Mouse (Mus musculus) lung, embryonic 15.5 days (tissue): ENCODE measurements at regions not wholly inside any gene's neighbourhood (a gene's known extent, or its start where the extent isn't known, plus 50 kb on each side); places are given as distances from the start of the nearest gene placed in this dataset.

ENCODE experiments used
- ATAC-seq: fragments of 200-750 bp; cut with Nextera tagmentation; 2 replicates; pipeline ENCODE4 v1.8.0; 2017; ENCODE audit warnings: moderate number of reproducible peaks, borderline replicate concordance; ENCODE audit not compliant: low FRiP score, low TSS enrichment; ENCODE audit errors: extremely low read depth
- H3K27ac ChIP-seq: fragments of 300-500 bp; sonication (generic); 2 replicates; pipeline ENCODE4 v1.5.1; 2015; ENCODE audit warnings: moderate library complexity, mild to moderate bottlenecking, inconsistent platforms
- H3K27me3 ChIP-seq: fragments of 300-500 bp; sonication (generic); 2 replicates; pipeline ENCODE4 v1.6.1; 2015; ENCODE audit warnings: inconsistent platforms
- H3K36me3 ChIP-seq: fragments of 300-500 bp; sonication (generic); 2 replicates; pipeline ENCODE4 v1.6.1; 2015; ENCODE audit warnings: inconsistent platforms
- H3K4me1 ChIP-seq: fragments of 300-500 bp; sonication (generic); 2 replicates; pipeline ENCODE4 v1.6.1; 2015; ENCODE audit warnings: inconsistent platforms
- H3K4me2 ChIP-seq: fragments of 300-500 bp; sonication (generic); 2 replicates; pipeline ENCODE4 v1.6.1; 2015; ENCODE audit warnings: inconsistent platforms, mild to moderate bottlenecking, moderate library complexity
- H3K4me3 ChIP-seq: fragments of 300-500 bp; sonication (generic); 2 replicates; pipeline ENCODE4 v1.5.1; 2015; ENCODE audit warnings: mild to moderate bottlenecking, inconsistent platforms
- H3K9ac ChIP-seq: fragments of 300-500 bp; sonication (generic); 2 replicates; pipeline ENCODE4 v1.6.1; 2015; ENCODE audit warnings: inconsistent platforms
- H3K9me3 ChIP-seq: fragments of 300-500 bp; sonication (generic); 2 replicates; pipeline ENCODE4 v1.6.1; 2016; ENCODE audit warnings: inconsistent platforms
- WGBS: fragments of 180-500 bp; shearing (Covaris S2); methylation state at CpG from one replicate; pipeline ENCODE4 v1.1.7; 2015; 5-methylcytosine and 5-hydroxymethylcytosine counted together

DNA sequence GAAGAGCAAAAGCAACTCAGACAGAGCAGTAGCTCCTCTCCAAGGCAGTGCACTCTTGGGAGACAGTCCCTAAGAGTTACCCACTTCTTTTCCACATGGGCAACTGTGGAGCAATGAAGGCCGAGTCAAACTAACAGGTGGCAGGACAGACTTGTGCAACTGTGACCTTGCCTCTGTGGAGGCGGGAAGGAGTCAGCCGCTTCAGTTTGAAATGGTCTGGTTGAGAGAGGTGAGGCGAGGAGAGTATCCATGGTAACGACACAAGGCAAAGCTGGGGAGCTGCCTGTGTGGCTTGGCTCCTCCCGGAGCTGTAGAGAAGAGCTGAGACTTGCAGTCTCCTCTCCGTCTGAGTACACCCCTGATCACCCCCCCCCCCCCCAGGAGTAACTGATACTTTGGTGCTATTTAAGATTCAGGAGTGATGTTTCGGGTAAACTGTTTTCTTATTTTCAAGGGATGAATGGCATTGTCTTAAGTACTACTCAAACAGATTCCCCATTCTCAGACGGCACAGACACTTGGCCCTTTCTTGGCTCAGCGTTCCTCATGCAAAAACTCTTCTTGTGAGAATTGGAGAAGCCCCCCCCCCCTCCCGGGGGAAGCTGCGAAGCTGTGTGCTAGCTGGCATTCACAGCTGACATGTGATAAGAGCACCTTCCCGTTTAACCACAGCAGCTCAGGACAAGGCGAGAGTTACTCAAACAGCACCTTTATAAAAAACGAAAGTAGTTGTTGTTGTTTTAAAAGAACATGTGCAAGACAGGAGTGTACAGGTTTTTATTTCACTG is 54.9 kb upstream of the Chst1 start:
- Histone ChIP-seq H3K4me2 (no peak overlapping the region), H3K4me3 (no peak overlapping the region), H3K36me3 (no peaks in the 10 kb centered on the region), H3K27me3 (no peaks in the 10 kb centered on the region), H3K9ac (no peak overlapping the region), H3K9me3 (no peaks in the 10 kb centered on the region), H3K4me1 (no peaks in the 10 kb centered on the region), H3K27ac (no peak overlapping the region)
- peak; percentile 46; the same call in 1 of the 2 replicates for ATAC-seq
- WGBS, result 8% methylated on average over 15 of the region's 15 CpGs

DNA sequence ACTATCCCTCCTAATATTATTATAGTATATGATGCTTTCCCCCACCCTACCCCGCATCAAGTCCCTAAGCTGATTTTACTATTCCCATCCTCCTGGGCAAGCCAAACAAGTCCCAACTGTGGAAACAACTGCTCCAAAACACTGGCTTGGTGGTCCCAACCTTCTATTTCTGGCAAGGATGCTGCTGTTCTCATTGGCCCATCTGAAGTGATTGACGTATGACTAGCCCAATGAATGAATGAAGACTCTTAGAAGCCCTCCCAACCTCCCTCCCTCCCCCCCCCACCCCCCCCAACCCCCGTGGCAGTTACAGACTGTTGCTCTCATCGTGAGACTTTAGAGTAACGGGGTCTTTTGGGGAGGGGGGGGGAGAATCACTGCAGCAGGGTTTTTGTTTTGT is 58.7 kb upstream of the Chst1 start:
- Histone ChIP-seq H3K9me3 (no peaks in the 10 kb centered on the region), H3K4me1 (no peaks in the 10 kb centered on the region), H3K36me3 (no peaks in the 10 kb centered on the region), H3K27me3 (no peaks in the 10 kb centered on the region), H3K4me2 (no peak overlapping the region), H3K9ac (no peak overlapping the region), H3K27ac (no peak overlapping the region), H3K4me3 (no peak overlapping the region)
- 43% methylated on average over 5 of the region's 5 CpGs for WGBS
- ATAC-seq, result no peak

DNA sequence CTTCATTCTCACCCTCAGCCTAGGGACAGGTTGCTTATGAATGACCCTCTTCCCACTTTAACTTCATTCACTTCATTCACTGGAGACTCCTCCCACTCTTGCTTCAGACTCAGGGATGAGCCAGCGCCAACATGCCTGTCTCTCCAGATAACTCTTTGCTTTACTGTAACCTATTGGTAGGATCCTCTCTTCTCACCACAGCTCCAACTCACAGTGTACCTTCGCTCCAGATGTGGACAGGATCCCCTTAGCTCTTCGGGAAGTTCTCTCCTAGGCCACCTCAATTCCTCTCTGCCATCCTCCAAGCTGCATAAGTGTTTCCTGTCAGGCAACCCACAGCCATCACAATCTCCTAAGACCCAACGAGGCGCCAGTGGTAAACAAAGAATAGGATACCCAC is 67.5 kb upstream of the Chst1 start:
- H3K4me3 ChIP-seq, result no peak overlapping the region
- H3K9me3 ChIP-seq, result no peaks in the 10 kb centered on the region
- no peak overlapping the region for H3K27ac ChIP-seq
- H3K36me3 ChIP-seq, result no peaks in the 10 kb centered on the region
- no peak overlapping the region for H3K4me2 ChIP-seq
- no peak overlapping the region for H3K9ac ChIP-seq
- WGBS, result 75% methylated on average over 5 of the region's 5 CpGs
- ATAC-seq, result no peak
- no peaks in the 10 kb centered on the region for H3K27me3 ChIP-seq
- peaks cover 11% of the 10 kb centered on the region; the same call in 1 of the 2 replicates for H3K4me1 ChIP-seq

DNA sequence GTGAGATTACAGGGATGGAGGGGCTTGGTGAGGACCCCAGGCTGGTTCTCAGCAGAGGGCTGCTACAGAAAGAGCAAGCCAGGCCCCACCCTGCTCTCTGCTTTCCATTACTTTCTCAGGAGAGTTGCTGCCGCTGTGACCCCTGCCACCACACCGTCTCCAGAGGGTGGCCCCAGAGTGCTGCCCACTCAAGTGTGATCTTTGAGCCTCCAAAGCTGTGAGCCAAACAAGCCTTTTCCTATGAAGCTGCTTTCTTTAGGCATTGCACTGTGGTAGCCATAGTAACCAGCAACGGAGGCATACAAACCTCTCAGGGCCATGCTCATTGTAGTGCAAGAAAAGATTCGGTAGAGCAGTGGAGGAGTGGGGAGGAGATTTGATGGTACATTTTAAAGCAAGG is 68.8 kb upstream of the Chst1 start:
- Histone ChIP-seq H3K4me3 (no peak overlapping the region), H3K9me3 (no peaks in the 10 kb centered on the region), H3K27ac (no peak overlapping the region), H3K27me3 (no peaks in the 10 kb centered on the region), H3K4me1 (peaks cover 11% of the 10 kb centered on the region; the same call in 1 of the 2 replicates), H3K9ac (no peak overlapping the region), H3K36me3 (no peaks in the 10 kb centered on the region), H3K4me2 (no peak overlapping the region)
- no peak for ATAC-seq
- WGBS, result 62% methylated on average over 4 of the region's 4 CpGs

DNA sequence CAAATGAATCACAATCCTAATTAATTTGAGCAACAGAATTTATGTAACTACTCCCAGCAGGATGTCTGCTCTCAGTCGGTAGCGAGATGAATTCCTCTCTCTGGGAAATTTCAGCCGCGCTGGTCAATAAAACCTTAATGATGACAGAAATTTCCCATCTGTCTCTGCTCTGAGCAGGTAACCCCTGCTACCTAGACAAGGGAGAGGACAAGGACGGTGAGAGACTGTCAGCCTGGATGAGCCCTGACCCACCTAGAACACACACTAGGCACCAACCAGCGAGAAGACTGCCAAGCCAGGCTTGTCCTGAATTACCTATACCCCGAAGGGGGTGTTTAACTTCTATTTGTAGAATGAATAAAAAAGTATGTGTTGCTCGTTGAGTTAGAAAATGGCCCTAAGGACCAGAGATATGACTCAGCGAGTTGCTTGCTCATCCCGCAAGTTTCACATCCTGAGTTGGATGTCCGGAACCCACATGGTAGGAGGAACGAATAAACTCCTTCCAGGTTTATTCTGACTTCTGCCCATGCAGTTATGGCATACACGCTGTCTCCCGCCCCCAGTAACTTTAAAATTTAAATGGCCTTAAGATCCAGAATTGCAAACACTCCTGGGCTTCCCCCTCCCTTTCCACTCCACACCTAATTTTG is 69.5 kb upstream of the Slc35c1 start:
- Histone ChIP-seq H3K36me3 (no peaks in the 10 kb centered on the region), H3K4me2 (peak overlapping the region; percentile 68), H3K27me3 (no peaks in the 10 kb centered on the region), H3K27ac (no peak overlapping the region), H3K4me3 (peak overlapping the region; percentile 45), H3K4me1 (peaks cover 11% of the 10 kb centered on the region; the same call in 1 of the 2 replicates), H3K9me3 (no peaks in the 10 kb centered on the region), H3K9ac (no peak overlapping the region)
- WGBS, result 45% methylated on average over 14 of the region's 14 CpGs
- no peak for ATAC-seq

DNA sequence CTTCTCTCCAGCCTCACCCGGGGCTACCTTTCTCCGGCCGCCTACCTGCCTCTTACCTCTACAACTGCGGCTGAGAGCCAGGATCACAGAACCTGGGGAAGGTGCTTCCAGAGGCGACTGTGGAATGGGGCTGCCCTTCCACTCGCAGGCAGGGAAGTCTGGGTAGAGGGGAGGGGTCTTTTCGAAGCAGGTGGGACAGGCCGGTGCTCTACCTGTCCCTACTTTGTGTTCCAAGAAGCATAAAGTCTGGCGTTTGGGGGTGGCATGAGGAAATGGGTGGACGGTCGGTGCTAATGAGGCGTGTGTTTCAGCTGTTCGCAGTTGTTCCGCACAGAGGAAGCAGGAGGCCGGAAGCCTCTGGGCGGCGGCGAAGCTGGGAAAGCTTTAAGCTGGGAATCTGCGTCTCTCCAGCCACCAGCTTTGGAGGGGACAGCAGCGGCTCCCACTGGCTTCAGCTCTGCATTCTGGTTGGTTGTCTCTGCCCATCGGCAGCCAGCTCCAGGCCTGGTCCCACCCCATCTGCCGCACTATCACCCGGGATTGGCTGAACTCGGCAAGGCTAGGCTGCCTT is 68.8 kb upstream of the Slc35c1 start:
- H3K27ac ChIP-seq, result peak overlapping the region; percentile 66
- peak; percentile 98 for ATAC-seq
- H3K36me3 ChIP-seq, result no peaks in the 10 kb centered on the region
- H3K4me3 ChIP-seq, result peak overlapping the region; percentile 45
- peak overlapping the region; percentile 68 for H3K4me2 ChIP-seq
- WGBS, result 5% methylated on average over 24 of the region's 24 CpGs
- H3K9ac ChIP-seq, result peak overlapping the region; percentile 51
- peaks cover 11% of the 10 kb centered on the region; the same call in 1 of the 2 replicates for H3K4me1 ChIP-seq
- H3K27me3 ChIP-seq, result no peaks in the 10 kb centered on the region
- no peaks in the 10 kb centered on the region for H3K9me3 ChIP-seq

DNA sequence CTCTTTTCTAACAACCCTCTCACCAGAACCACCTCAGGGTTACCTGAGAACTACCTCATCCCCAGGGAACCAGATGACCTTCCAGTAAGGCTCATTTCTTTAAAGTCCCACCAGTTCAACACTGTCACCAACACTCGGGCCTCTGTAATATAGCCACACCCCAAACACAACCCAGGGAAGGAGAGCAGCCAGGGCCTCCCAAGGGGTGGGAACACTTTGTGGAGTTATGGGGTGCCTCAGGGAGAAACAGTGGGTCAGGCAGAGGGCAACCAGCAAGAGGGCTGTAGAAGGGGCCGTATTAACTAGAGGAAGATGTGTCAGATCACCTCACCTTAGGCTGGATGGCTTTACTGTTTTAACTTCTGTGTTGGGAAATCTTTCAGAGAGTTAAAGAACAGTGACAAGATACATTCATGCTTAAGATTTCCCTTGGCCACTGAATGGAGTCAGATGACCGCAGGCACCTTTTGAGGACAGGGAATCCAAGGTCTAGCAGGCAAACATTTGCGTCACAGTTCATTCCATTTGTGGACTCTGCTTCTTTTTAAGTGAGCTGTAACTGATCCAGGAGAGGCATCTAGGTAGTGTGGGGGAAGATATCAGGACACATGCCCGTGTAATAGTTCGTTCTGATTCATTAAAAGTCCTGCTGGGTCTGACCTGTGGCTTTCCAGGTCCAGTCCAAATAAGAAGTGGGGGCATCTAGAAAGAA is 67.9 kb upstream of the Slc35c1 start:
- Histone ChIP-seq H3K9me3 (no peaks in the 10 kb centered on the region), H3K4me2 (peak overlapping the region; percentile 68), H3K27me3 (no peaks in the 10 kb centered on the region), H3K9ac (peak overlapping the region; percentile 51; the same call in 1 of the 2 replicates), H3K4me1 (peaks cover 11% of the 10 kb centered on the region; the same call in 1 of the 2 replicates), H3K4me3 (peak overlapping the region; percentile 45), H3K27ac (no peak overlapping the region), H3K36me3 (no peaks in the 10 kb centered on the region)
- WGBS, result 69% methylated on average over 6 of the region's 6 CpGs
- ATAC-seq, result no peak

DNA sequence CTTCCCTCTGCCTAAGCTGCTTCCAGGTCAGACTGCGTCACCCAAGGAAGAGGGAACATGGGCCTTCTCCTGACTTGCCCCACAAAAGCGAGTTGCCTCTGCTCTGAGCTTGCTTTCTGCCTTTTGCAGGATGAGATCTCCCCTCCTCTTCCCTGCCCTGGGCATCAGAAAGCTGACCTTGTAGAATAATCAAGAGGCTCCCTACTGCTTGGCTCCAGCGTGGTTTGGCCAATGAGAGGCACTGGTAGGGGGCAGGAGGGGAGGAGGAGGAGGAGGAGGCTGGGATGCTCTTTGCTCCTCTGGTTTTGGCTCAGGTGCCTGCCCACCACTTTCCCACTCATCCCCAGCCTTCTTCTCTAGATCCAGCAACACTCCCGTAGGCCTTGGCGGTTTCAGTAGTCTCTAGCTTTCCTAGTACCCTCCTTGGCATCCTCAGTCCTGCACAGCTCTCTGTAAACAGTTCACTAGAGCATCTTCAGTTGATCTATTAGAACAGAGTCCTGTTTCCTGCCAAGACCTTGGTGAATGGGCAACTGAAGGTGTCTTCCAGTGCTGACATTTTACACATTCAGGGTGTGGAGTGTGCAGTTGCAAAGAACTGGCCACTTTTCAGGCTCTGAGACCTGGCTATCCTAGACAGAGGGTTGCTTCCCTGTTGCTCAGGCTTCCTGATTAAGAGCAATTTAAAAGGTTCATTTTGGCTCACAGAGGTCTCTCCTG is 66.5 kb upstream of the Slc35c1 start:
- 78% methylated on average over 5 of the region's 5 CpGs for WGBS
- H3K27me3 ChIP-seq, result no peaks in the 10 kb centered on the region
- no peak for ATAC-seq

DNA sequence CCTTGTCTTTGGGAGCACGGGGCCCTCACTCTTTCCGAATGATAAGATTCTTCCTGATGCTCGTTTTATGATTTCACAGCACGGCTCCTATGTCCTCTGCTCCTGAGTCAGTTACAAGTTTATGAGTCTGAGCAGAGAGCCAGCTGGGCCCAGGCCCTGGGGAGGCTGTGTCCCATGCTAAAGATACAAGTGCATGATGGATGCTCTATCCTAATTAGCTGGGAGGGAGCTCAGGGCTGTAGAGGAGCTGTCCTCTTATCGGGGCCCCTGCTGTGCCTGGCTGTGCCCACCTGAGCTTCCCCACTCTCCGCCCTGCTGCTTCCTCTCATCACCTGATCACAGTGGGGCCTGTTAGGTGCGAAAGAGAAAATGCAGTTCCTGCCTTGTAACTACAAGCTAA is 65.3 kb upstream of the Slc35c1 start:
- Histone ChIP-seq H3K27ac (no peak overlapping the region), H3K9me3 (no peaks in the 10 kb centered on the region), H3K4me1 (peaks cover 11% of the 10 kb centered on the region; the same call in 1 of the 2 replicates), H3K9ac (no peak overlapping the region), H3K4me2 (no peak overlapping the region), H3K36me3 (no peaks in the 10 kb centered on the region), H3K4me3 (no peak overlapping the region), H3K27me3 (no peaks in the 10 kb centered on the region)
- ATAC-seq, result no peak
- 57% methylated on average over 7 of the region's 7 CpGs for WGBS

More for the DNA sequence above, 66.5 kb upstream of the Slc35c1 start:
- no peak overlapping the region for H3K4me2 ChIP-seq
- no peaks in the 10 kb centered on the region for H3K36me3 ChIP-seq
- no peak overlapping the region for H3K9ac ChIP-seq
- no peak overlapping the region for H3K27ac ChIP-seq
- H3K4me1 ChIP-seq, result peaks cover 11% of the 10 kb centered on the region; the same call in 1 of the 2 replicates
- H3K9me3 ChIP-seq, result no peaks in the 10 kb centered on the region
- H3K4me3 ChIP-seq, result no peak overlapping the region

DNA sequence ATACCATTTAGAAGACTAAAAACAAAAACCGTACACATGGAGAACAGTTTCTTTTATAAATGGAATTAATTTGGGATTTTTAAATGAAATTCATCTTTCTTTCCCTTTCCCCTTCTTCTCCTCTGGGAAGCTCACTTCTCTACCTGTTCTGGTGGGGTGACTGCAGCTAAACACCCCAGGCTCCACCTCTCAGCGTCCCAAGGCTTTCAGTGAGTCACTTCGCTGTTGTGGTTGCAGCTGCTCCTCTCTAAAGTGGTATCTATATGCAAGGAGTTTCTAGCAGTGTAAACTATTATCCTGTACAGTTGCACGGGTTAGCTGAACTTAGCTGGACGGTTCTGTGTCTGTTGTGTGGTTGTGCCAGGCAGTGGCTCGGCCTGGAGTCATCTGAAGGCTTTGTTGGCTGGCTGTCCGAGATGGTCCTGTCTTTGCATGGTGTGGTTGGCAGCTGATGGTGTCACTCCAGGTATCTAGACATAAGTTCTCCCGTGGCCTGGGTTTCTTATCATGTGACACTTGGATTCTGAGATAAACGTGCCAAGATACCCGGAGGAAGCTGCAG is 64.8 kb upstream of the Slc35c1 start:
- Histone ChIP-seq H3K9ac (no peak overlapping the region), H3K27me3 (no peaks in the 10 kb centered on the region), H3K9me3 (no peaks in the 10 kb centered on the region), H3K4me1 (peaks cover 11% of the 10 kb centered on the region; the same call in 1 of the 2 replicates), H3K27ac (no peak overlapping the region), H3K4me3 (no peak overlapping the region), H3K36me3 (no peaks in the 10 kb centered on the region), H3K4me2 (no peak overlapping the region)
- 64% methylated on average over 10 of the region's 10 CpGs for WGBS
- no peak for ATAC-seq

DNA sequence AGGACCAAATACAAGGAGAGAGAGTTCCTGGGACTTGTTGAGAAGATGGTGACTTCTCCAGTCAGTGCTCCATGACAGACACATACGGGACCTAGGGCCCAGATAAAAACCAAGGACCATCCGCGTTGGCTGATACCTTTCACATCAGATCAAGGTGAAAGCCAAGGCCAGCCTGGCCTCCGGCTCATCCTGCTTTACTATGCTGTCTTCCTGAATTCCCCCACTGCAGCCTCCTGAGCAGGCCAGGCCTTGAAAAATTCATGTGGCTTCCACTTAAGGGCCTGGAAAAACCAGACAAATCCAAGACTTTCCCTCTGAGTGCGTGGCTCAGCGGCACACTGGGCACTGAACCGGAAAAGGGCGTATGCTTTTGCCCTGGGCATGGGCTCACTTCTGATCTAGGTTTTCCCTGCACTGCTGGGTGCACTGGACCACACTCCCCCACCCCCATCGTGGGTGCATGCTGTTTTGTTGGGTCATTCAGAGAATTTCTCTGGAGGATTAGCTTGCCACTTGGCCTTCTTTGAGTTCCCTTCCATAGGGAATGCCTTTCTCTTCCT is 64.1 kb upstream of the Slc35c1 start:
- ATAC-seq, result no peak
- no peak overlapping the region for H3K9ac ChIP-seq
- WGBS, result 90% methylated on average over 9 of the region's 9 CpGs

More for the DNA sequence above, 64.1 kb upstream of the Slc35c1 start:
- Histone ChIP-seq H3K36me3 (no peaks in the 10 kb centered on the region), H3K4me2 (no peak overlapping the region), H3K9me3 (no peaks in the 10 kb centered on the region), H3K27me3 (no peaks in the 10 kb centered on the region), H3K27ac (no peak overlapping the region), H3K4me1 (peaks cover 7% of the 10 kb centered on the region; the same call in 1 of the 2 replicates), H3K4me3 (no peak overlapping the region)
